Mouse (Mus musculus) inflammation-experienced regulatory T-cells (primary cell): Measurements from ENCODE around the gene 1700016H13Rik. TPM values are rescaled to one million over a fixed set of nuclear protein-coding genes. Genes with fewer than 3 reads are reported as not detected.

Experiments used
- polyA plus RNA-seq, 2 experiments: library from polyadenylated mRNA; unstranded; fragments of 100-300 nt; shearing (Covaris generic); gene quantifications; one replicate each; pipeline ENCODE4 v1.2.1; 2017

1700016H13Rik gene
- not detected for polyA plus RNA-seq

DNA sequence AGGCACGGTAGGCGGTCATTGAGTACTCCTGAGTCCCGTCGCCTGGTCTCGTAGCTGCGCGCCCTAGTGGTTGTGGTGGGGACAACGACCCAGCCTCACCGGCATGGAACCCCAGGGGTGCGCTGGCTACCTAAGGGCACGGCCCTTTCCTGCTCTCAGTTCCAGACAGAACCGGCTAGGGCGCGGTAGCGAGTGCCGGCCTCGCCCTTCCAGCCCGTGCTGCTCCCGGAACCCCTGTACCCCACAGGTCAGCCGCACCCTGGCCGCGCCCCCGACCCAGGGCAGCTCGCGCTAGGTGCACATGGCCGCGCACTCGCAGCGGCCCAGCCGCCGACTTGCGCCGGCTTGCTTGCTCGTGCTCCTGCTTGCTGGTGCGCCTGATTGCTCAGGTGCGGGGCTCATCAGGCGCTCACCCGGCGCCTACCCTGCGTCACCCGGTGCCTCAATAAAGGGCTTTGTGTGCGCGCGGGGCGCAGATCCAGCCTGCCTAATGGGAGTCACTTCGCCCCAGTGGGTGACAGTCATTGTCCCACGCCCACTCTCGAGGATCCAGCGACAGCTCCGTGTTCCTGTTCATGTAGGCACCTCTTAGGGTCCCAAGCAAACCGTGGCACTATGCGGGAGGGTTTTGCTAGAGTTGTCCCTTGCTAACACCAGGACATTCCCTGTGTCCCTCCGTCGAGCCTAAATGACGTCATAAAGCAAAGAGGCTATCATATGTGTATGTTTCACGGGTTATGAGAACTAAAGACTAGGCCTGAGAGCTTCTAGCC lies at the start of gene 1700016H13Rik:
Gene 1700016H13Rik, minus strand, starts transcription at position 665 of the 773 bp plus-strand sequence.

DNA sequence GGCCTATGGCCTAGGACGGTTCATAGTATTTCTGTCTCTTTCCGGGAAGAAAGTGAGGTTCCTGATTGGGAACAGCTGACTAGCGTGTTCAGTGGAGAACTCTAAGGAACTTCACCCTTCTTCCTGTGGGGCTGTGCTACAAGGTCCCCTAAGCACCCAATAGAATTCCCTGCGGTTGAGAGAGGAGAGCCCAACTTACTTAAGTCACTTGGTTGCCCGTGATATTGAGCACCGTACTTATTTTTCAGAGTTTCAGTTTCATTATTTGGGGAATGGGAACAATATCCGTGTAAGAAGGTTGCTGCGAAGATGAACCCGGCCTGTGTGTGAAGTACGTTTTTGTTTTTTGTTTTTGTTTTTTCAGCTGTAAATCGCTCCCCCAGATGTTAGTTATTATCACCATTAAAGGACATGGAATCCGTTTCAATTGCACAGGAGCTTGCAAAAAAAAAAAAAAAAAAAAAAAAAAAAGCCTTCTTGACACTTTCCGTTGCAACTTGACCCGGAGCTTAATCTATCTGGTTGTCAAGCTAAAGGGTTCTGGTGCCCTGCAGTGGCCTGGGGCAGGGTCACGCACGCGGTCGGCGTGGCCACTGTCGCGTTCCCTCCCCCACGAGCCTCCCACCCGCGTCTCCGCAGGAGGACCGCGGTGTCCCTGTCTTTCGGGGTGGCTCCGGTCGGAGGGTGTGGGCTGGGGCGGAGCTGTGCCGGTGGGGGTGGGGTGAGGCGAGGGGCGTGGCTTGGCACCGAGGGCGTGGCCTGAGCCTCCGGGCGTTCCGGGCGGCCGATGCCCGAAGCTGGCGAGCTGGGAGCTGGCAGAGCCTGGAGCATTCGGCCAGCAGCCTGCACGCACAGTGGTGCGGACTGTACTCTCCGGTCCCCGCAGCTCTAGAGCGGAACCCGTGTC lies 36.1 kb upstream of the 1700016H13Rik start, which contains the start of gene Aff1:
Gene Aff1, plus strand, starts transcription at position 751 of the 907 bp plus-strand sequence.

DNA sequence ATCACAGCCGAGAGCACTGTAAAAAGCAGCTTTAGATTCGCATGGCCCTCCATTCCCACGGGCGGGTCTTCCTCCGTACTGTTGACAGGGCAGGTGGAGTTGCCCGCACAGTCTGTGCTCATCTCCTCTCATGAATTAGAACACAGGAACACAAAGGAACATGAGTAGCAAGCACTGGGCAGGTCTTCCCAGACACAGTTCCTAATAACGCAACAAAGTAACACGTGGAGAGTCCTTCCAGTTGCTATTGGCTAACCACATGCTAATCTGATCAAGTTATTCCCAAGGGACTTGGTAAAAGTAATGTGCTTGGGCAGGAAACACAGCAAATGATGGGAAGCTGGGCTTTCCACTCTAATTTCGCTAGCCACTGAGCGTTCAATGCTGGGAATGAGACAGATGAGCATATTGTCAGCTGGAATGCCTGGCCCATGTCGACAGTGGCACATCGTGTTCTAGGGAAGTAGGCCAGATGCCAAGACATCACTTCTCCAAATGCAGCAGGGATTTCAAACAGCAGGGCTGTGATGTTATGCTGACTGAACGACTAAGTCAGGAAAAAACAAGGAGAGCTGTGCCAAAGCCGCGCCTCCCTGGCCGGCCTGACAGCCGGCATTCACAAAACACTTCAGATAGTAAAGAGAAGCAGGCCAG lies 26.6 kb downstream of the 1700016H13Rik start, which contains the start of gene Slc10a6:
Gene Slc10a6, minus strand, starts transcription at position 293 of the 654 bp plus-strand sequence.

Other genes with a start within 250 kb of the 1700016H13Rik start
- gene Ptpn13, start 230.8 kb downstream of the 1700016H13Rik start, polyA plus RNA-seq: 10 to 100 TPM; 46.8 to 62.2 TPM
- 1 to 10 TPM in 1 of 2 experiments, not detected in 1; 1.1 TPM for gene Slc10a6, start 26.6 kb downstream of the 1700016H13Rik start, polyA plus RNA-seq
- 10 to 100 TPM; 41.4 to 49.9 TPM for gene Aff1, start 36.4 kb upstream of the 1700016H13Rik start, polyA plus RNA-seq